Mouse (Mus musculus) liver, embryonic 14.5 days (tissue): ENCODE results near the gene Ttl.

Source experiments
- CTCF ChIP-seq: IDR thresholded peaks from 2 replicates; pipeline ENCODE4 v1.5.1; 2016; ENCODE audit warnings: antibody characterized with exemption, low read depth, control low read depth
- EP300 ChIP-seq: IDR thresholded peaks from 2 replicates; pipeline ENCODE4 v1.6.1; 2016; ENCODE audit warnings: antibody characterized with exemption, low read depth

DNA sequence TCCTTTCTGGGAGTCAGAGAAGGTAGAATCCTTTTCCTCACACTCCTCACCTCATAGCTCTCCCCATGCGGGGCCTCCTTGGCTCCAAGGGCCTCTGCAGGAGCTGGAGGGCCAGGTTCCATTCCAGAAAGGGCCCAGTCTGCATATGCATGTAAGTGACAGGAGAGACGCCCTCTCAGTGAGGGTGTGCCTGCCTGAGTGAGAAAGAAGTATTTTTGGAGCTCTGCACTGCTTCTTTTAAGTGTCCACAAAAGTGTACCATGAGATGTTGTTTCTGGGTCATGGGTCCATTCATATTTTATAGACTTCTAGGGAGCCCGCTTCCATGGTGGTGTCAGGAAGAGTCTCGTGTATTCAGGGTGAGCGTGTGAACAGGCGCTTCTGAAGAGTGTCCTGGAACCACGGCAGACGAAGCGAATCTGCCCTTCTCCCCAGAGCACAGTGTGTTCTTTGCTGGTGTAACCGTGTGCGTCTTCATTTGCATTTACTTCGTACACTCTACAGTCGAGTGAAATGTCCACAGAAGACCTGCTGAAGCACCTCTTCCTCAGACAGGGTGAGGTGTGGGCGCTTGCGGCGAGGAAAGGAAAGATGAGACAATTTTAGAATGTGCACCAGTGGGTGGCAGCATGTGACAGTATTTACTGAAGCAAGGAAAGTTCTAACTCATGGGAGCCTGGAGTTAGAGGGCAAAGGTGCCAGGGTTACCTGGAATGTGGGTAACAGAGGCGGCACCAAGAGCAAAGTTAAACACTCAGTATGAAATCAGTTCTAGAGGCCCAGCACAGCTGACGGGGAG is 28.4 kb downstream of the Ttl start:
- no peak for TF ChIP-seq EP300
- TF ChIP-seq CTCF: no peak
